Mouse (Mus musculus) limb, embryonic 14.5 days (tissue): ENCODE measurements around the gene Atp9a. TPM values are rescaled to one million over a fixed set of nuclear protein-coding genes. Genes with fewer than 3 reads are reported as not detected.

ENCODE experiments used
- ATAC-seq: fragments of 200-750 bp; cut with Nextera tagmentation; 2 replicates; pipeline ENCODE4 v1.8.0; 2017; ENCODE audit warnings: low read depth, moderate number of reproducible peaks, moderate TSS enrichment; ENCODE audit not compliant: low FRiP score
- DNase-seq: peaks from one replicate; pipeline ENCODE4 v3.0.0-alpha.2; 2015; ENCODE audit warnings: low spot score
- H3K27ac ChIP-seq: fragments of 300-500 bp; sonication (generic); replicated peaks from 2 replicates; pipeline ENCODE4 v1.5.1; 2014; ENCODE audit warnings: low read depth, mild to moderate bottlenecking, low read length, moderate library complexity, mixed read lengths
- H3K27me3 ChIP-seq: fragments of 300-500 bp; sonication (generic); 2 replicates; pipeline ENCODE4 v1.6.1; 2014; ENCODE audit warnings: low read length, mixed read lengths; ENCODE audit not compliant: control insufficient read depth, insufficient read depth
- H3K36me3 ChIP-seq: fragments of 300-500 bp; sonication (generic); 2 replicates; pipeline ENCODE4 v1.6.1; 2014; ENCODE audit warnings: mild to moderate bottlenecking, low read length, moderate library complexity, mixed read lengths; ENCODE audit not compliant: control insufficient read depth, insufficient read depth
- H3K4me1 ChIP-seq: fragments of 300-500 bp; sonication (generic); 2 replicates; pipeline ENCODE4 v1.6.1; 2014; ENCODE audit warnings: antibody characterized with exemption, low read length, mixed read lengths; ENCODE audit not compliant: control insufficient read depth, insufficient read depth
- H3K4me2 ChIP-seq: fragments of 300-500 bp; sonication (generic); replicated peaks from 2 replicates; pipeline ENCODE4 v1.6.1; 2014; ENCODE audit warnings: low read depth, mild to moderate bottlenecking, low read length, moderate library complexity; ENCODE audit not compliant: severe bottlenecking
- H3K4me3 ChIP-seq: fragments of 300-500 bp; sonication (generic); replicated peaks from 2 replicates; pipeline ENCODE4 v1.5.1; 2014; ENCODE audit warnings: low read length
- H3K9ac ChIP-seq: fragments of 300-500 bp; sonication (generic); 2 replicates; pipeline ENCODE4 v1.6.1; 2014; ENCODE audit warnings: mild to moderate bottlenecking, low read depth, low read length, moderate library complexity; ENCODE audit not compliant: severe bottlenecking
- H3K9me3 ChIP-seq: fragments of 300-500 bp; sonication (generic); 2 replicates; pipeline ENCODE4 v1.6.1; 2016; ENCODE audit warnings: low read length; ENCODE audit not compliant: control insufficient read depth
- POLR2A ChIP-seq: fragments of 200-500 bp; IDR thresholded peaks from 2 replicates; pipeline ENCODE4 v1.8.0; 2012; ENCODE audit warnings: inconsistent platforms, mild to moderate bottlenecking, moderate library complexity, borderline replicate concordance; ENCODE audit not compliant: insufficient read depth, insufficient read length; ENCODE audit errors: extremely low read depth
- WGBS: fragments of 180-500 bp; shearing (Covaris S2); extraction: QIAGEN DNeasy Blood & Tissue Kit; methylation state at CpG from one replicate; pipeline ENCODE4 v1.1.7; 2014; 5-methylcytosine and 5-hydroxymethylcytosine counted together
- polyA plus RNA-seq, 2 experiments: library from polyadenylated mRNA; depleted of rRNA in 1 of 2; stranded (reverse) in 1 of 2; unstranded in 1 of 2; fragments of >200 nt; fragmentation: Nextera tagmentation in 1 of 2; extraction: Ambion mirVana in 1 of 2; gene quantifications; 2 replicates each; pipeline versions ENCODE4 v1.2.1 to v1.2.3; 2012 to 2014

The Atp9a gene
- polyA plus RNA-seq, 2 experiments, result 28.0 to 53.6 TPM

DNA sequence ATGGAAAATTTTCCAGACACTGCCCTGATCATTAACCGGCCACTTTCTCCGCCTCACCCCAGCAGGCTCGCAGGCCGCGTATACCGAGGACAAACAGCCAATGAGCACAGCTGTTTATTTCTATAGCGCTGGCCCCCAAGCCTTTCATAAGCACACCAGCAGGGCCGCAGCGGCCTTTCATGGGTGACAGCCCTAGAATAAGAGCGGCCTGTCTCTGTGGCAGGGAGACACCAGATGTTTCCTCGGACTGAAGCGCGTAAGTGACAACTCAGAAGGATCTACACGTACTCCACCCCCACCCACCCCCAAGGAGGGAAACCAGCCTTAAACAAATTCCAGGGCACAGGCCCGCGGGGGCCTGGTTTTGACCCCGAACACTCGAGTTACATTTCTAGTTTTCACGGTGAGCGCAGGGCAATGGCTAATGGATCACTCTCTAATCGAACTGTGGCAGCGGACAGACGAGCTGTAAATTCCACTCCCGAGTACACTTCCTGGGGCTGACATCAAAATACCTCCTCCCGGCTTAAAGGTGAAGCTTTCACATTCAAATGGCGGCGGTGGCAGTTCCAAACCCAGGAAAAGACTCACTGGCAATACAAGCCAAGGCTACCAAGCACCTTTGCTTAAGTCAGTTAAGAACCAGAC is 47.7 kb downstream of the Atp9a start:
- no peak for TF ChIP-seq POLR2A
- H3K4me1 ChIP-seq, result peaks cover 15% of the 10 kb centered on the region
- H3K4me3 ChIP-seq, result no peak overlapping the region
- ATAC-seq (no peak), DNase-seq (no peak)
- H3K27me3 ChIP-seq, result no peaks in the 10 kb centered on the region
- no peak overlapping the region for H3K27ac ChIP-seq
- 14% methylated on average over 27 of the region's 27 CpGs for WGBS
- peaks cover 10% of the 10 kb centered on the region for H3K36me3 ChIP-seq
- H3K9me3 ChIP-seq, result 0 out of 2 replicates have a peak, but pooled peaks cover 4% of the 10 kb centered on the region
- peak overlapping the region; percentile 28; the same call in 1 of the 2 replicates for H3K4me2 ChIP-seq
- H3K9ac ChIP-seq, result no peak overlapping the region

DNA sequence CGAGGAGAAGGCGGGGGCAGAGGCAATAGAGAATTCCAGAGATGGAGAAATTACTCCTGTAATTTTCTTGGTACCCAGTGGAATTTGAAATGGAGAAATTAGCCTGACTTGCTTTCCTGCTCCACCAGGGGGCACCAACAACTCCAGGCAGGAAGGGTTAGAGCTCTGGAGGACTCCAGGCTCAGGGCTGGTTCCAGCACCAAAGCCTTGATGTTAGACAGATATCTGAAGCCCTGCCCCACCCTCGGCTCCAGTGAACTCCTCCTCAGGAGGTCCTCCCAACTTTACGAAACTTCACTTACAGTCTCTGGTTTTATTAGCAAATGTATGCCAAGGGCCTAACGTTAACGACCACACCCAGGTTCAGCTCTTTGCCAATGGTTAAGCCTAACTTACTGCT is 50.4 kb downstream of the Atp9a start:
- no peak for TF ChIP-seq POLR2A
- WGBS, result 21% methylated on average over 6 of the region's 6 CpGs
- Histone ChIP-seq H3K9me3 (0 out of 2 replicates have a peak, but pooled peaks cover 4% of the 10 kb centered on the region), H3K4me1 (peaks cover 15% of the 10 kb centered on the region), H3K27ac (no peak overlapping the region), H3K27me3 (no peaks in the 10 kb centered on the region), H3K4me3 (no peak overlapping the region), H3K4me2 (no peak overlapping the region), H3K36me3 (peaks cover 5% of the 10 kb centered on the region), H3K9ac (no peak overlapping the region)
- ATAC-seq, result peak; percentile 67
- DNase-seq, result peak; percentile 58

DNA sequence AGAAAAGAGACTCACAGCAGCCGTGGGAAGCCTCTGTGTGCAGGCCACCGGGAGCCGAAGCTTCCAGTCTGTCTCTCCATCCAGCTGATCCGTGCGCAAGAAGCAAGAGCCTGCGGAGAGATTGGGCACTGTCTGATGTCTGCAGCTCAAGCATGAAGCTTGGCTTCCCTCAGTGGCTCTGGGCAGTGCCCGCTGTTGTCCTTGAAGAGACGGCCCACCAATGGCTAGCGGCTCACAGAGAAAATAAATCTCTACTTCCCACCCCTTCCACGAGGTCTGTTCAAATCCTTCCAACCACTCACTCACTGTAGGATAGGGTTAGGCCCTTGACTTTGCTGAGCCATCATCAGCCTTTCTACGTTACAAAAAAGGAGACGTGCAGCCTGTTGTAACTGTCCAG is 54.9 kb downstream of the Atp9a start:
- peaks cover 3% of the 10 kb centered on the region; the same call in 1 of the 2 replicates for H3K4me1 ChIP-seq
- no peak overlapping the region for H3K4me3 ChIP-seq
- H3K27ac ChIP-seq, result no peak overlapping the region
- peaks cover 4% of the 10 kb centered on the region for H3K36me3 ChIP-seq
- ATAC-seq (no peak), DNase-seq (no peak)
- H3K27me3 ChIP-seq, result no peaks in the 10 kb centered on the region
- H3K9ac ChIP-seq, result no peak overlapping the region
- no peak for TF ChIP-seq POLR2A
- 86% methylated on average over 12 of the region's 12 CpGs for WGBS
- H3K9me3 ChIP-seq, result no peaks in the 10 kb centered on the region
- H3K4me2 ChIP-seq, result no peak overlapping the region

DNA sequence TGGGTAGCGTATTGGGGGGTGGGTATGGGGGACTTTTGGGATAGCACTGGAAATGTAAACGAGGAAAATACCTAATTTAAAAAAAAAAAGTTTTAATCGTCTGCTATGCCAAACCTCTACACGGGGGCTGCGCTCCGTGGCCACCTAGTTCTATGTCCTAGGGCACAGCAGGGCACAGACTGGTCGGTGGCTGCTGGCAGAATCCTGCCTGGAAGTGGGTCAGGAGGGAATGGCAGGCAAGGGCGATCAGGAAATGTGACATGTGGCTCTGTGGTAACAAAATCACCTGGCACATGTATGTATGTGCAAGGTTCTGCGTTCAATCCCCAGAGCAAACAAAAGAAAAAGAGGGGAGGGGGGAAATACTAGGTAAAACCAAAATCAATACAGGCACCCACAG is 56.3 kb downstream of the Atp9a start:
- Histone ChIP-seq H3K4me1 (no peaks in the 10 kb centered on the region; the same call in 1 of the 2 replicates), H3K27me3 (no peaks in the 10 kb centered on the region), H3K9ac (no peak overlapping the region), H3K27ac (no peak overlapping the region), H3K9me3 (no peaks in the 10 kb centered on the region), H3K36me3 (peaks cover 15% of the 10 kb centered on the region), H3K4me2 (no peak overlapping the region), H3K4me3 (no peak overlapping the region)
- TF ChIP-seq POLR2A, result no peak
- DNase-seq (no peak), ATAC-seq (no peak)
- 90% methylated on average over 9 of the region's 9 CpGs for WGBS

DNA sequence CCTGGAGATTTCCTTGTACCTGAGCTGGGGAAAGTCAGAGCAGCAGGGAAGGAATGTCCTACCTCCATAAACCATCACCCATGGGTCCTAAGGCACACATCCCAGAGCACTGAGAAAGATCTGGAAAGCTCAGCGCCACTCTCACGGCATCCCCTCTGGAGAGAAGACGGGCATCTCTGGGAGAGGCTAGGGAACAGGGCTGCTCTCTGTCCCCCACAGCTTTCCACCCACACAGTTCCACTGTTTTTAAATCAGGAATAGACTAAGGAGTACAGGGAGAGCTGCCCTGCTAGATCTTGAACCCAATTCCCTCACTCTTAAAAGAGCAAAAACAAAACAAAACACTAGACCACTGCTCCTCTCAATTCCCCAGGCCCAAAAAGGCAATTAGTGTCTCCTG is 57.5 kb downstream of the Atp9a start:
- DNase-seq, result no peak
- no peak overlapping the region for H3K27ac ChIP-seq
- no peak for TF ChIP-seq POLR2A
- no peak for ATAC-seq
- 89% methylated on average over 3 of the region's 3 CpGs for WGBS
- no peaks in the 10 kb centered on the region for H3K27me3 ChIP-seq
- H3K9ac ChIP-seq, result no peak overlapping the region
- no peak overlapping the region for H3K4me3 ChIP-seq
- H3K4me1 ChIP-seq, result no peaks in the 10 kb centered on the region
- no peak overlapping the region for H3K4me2 ChIP-seq
- H3K9me3 ChIP-seq, result no peaks in the 10 kb centered on the region
- peaks cover 20% of the 10 kb centered on the region for H3K36me3 ChIP-seq
